Mouse (Mus musculus): ENCODE results near the gene Polq.

Gene Polq

GRCm38 (mm10) chr16:37011061-37011921, at the start of gene Polq:
Gene Polq (plus strand): TSS chr16:37011786.
- peak; percentile 97 for DNase-seq

- no peak for DNase-seq
Measured at GRCm38 (mm10) chr16:36963415-36963814, 48.2 kb upstream of the Polq start.

GRCm38 (mm10) chr16:36979127-36979526, 32.5 kb upstream of the Polq start:
- DNase-seq = no peak

- no peak for DNase-seq
Measured at GRCm38 (mm10) chr16:36983796-36984195, 27.8 kb upstream of the Polq start.

GRCm38 (mm10) chr16:36985636-36986042, 25.9 kb upstream of the Polq start:
- no peak for DNase-seq

- DNase-seq = no peak
Measured at GRCm38 (mm10) chr16:36987399-36987798, 24.2 kb upstream of the Polq start.

- DNase-seq = no peak
Measured at GRCm38 (mm10) chr16:36988066-36988465, 23.5 kb upstream of the Polq start.

- DNase-seq = no peak
Measured at GRCm38 (mm10) chr16:36989493-36989892, 22.1 kb upstream of the Polq start.

- no peak for DNase-seq
Measured at GRCm38 (mm10) chr16:36989999-36990625, 21.5 kb upstream of the Polq start, which contains the start of gene Fbxo40. Gene Fbxo40 (minus strand): TSS chr16:36990467.

- DNase-seq = no peak
Measured at GRCm38 (mm10) chr16:36997650-36998049, 13.9 kb upstream of the Polq start.

- no peak for DNase-seq
Measured at GRCm38 (mm10) chr16:36999366-36999972, 12.1 kb upstream of the Polq start.

- DNase-seq = no peak
Measured at GRCm38 (mm10) chr16:37009262-37009661, 2.3 kb upstream of the Polq start.

GRCm38 (mm10) chr16:37010370-37010769, 1.2 kb upstream of the Polq start:
- peak; percentile 80 for DNase-seq

GRCm38 (mm10) chr16:37011922-37012289, 320 bp downstream of the Polq start:
- DNase-seq = no peak

- no peak for DNase-seq
Measured at GRCm38 (mm10) chr16:37012336-37012735, 750 bp downstream of the Polq start.

- no peak for DNase-seq
Measured at GRCm38 (mm10) chr16:37027581-37027980, 16.0 kb downstream of the Polq start.

- no peak for DNase-seq
Measured at GRCm38 (mm10) chr16:37031996-37032395, 20.4 kb downstream of the Polq start.

GRCm38 (mm10) chr16:37034751-37035150, 23.2 kb downstream of the Polq start:
- DNase-seq = no peak

GRCm38 (mm10) chr16:37059631-37060030, 48.0 kb downstream of the Polq start:
- DNase-seq = no peak

- no peak for DNase-seq
Measured at GRCm38 (mm10) chr16:37061261-37061660, 49.7 kb downstream of the Polq start.

GRCm38 (mm10) chr16:37072354-37072753, 60.8 kb downstream of the Polq start:
- no peak for DNase-seq

- no peak for DNase-seq
Measured at GRCm38 (mm10) chr16:37089648-37090047, 78.1 kb downstream of the Polq start.

- no peak for DNase-seq
Measured at GRCm38 (mm10) chr16:37094169-37094833, 82.7 kb downstream of the Polq start.
